Mouse (Mus musculus) MEL (cell line): ENCODE data around the gene Chd6.

Experiments used
- CTCF ChIP-seq, 3 experiments: IDR thresholded peaks in 2 of 3; conservative IDR thresholded peaks in 1 of 3; 2 replicates each; pipeline ENCODE4 v1.5.1; 2011 to 2012; ENCODE audit warnings: low read length in 3 of 3, low read depth in 2 of 3, mild to moderate bottlenecking in 2 of 3, improper control_type of control experiment in 1 of 3, inconsistent platforms in 1 of 3, mixed read lengths in 1 of 3, moderate library complexity in 1 of 3; ENCODE audit not compliant: control insufficient read depth in 1 of 3, insufficient read depth in 1 of 3, poor library complexity in 1 of 3, severe bottlenecking in 1 of 3
- GATA1 ChIP-seq: IDR thresholded peaks from 2 replicates; pipeline ENCODE4 v1.6.1; 2011; ENCODE audit warnings: low read depth, low read length, improper control_type of control experiment
- HCFC1 ChIP-seq: IDR thresholded peaks from 2 replicates; pipeline ENCODE4 v1.6.1; 2012; ENCODE audit warnings: low read depth, mild to moderate bottlenecking, inconsistent platforms, low read length, improper control_type of control experiment, moderate library complexity
- JUND ChIP-seq: IDR thresholded peaks from 2 replicates; pipeline ENCODE4 v1.6.1; 2011; ENCODE audit warnings: low read depth, mild to moderate bottlenecking, improper control_type of control experiment, low read length
- KAT2A ChIP-seq: conservative IDR thresholded peaks from 2 replicates; pipeline ENCODE4 v1.6.1; 2012; ENCODE audit warnings: low read depth, low read length, improper control_type of control experiment, inconsistent platforms
- MAFK ChIP-seq: IDR thresholded peaks from 2 replicates; pipeline ENCODE4 v1.6.1; 2011; ENCODE audit warnings: low read depth, mild to moderate bottlenecking, low read length, improper control_type of control experiment, borderline replicate concordance
- MXI1 ChIP-seq: IDR thresholded peaks from 2 replicates; pipeline ENCODE4 v1.6.1; 2011; ENCODE audit warnings: mild to moderate bottlenecking, low read depth, low read length, improper control_type of control experiment
- POLR2A ChIP-seq, 2 experiments: IDR thresholded peaks; 2 replicates each; pipeline ENCODE4 v1.6.1; 2011 to 2012; ENCODE audit warnings: low read length in 2 of 2, mild to moderate bottlenecking in 2 of 2, control low read depth in 1 of 2, improper control_type of control experiment in 1 of 2, low read depth in 1 of 2, moderate library complexity in 1 of 2; ENCODE audit not compliant: control insufficient read depth in 1 of 2, insufficient read depth in 1 of 2, poor library complexity in 1 of 2
- POLR2AphosphoS2 ChIP-seq: IDR thresholded peaks from 2 replicates; pipeline ENCODE4 v1.6.1; 2011; ENCODE audit warnings: low read length, improper control_type of control experiment
- TBP ChIP-seq: IDR thresholded peaks from 2 replicates; pipeline ENCODE4 v1.8.0; 2011; ENCODE audit warnings: low read depth, low read length, improper control_type of control experiment
- TCF12 ChIP-seq: IDR thresholded peaks from 2 replicates; pipeline ENCODE4 v1.6.1; 2014; ENCODE audit warnings: low read depth, mild to moderate bottlenecking, inconsistent platforms, low read length, improper control_type of control experiment, moderate library complexity
- USF1 ChIP-seq: IDR thresholded peaks from 2 replicates; pipeline ENCODE4 v1.6.1; 2014; ENCODE audit warnings: low read depth, mild to moderate bottlenecking, inconsistent platforms, low read length, improper control_type of control experiment, moderate library complexity
- ZMIZ1 ChIP-seq: IDR thresholded peaks from 2 replicates; pipeline ENCODE4 v1.6.1; 2012; ENCODE audit warnings: low read depth, mild to moderate bottlenecking, inconsistent platforms, low read length, improper control_type of control experiment, moderate library complexity
- ZNF384 ChIP-seq: IDR thresholded peaks from 2 replicates; pipeline ENCODE4 v1.6.1; 2012; ENCODE audit warnings: low read depth, mild to moderate bottlenecking, inconsistent platforms, low read length, improper control_type of control experiment

- TF ChIP-seq TBP (no peak), ZNF384 (no peak), CTCF (IDR thresholded peaks at IDR 0.05 in 2 of 3, conservative IDR thresholded peaks at IDR 0.05 in 1 of 3; ENCODE audit: control insufficient read depth in 1 of 3, insufficient read depth in 1 of 3, low read depth in 2 of 3, low read length in 3 of 3, poor library complexity in 1 of 3, severe bottlenecking in 1 of 3) (no peak), KAT2A (no peak), POLR2AphosphoS2 (no peak), GATA1 (no peak), MXI1 (no peak), POLR2A (IDR thresholded peaks at IDR 0.05; ENCODE audit: control insufficient read depth in 1 of 2, insufficient read depth in 1 of 2, low read depth in 1 of 2, low read length in 2 of 2, poor library complexity in 1 of 2) (no peak), JUND (no peak), ZMIZ1 (no peak), HCFC1 (no peak), MAFK (no peak), TCF12 (no peak), USF1 (no peak)
Observed at GRCm38 (mm10) chr2:161097746-161098145, 11.1 kb downstream of the Chd6 start.
